ENCODE assay signal across 19 mouse cellular contexts in the genomic region with DNA sequence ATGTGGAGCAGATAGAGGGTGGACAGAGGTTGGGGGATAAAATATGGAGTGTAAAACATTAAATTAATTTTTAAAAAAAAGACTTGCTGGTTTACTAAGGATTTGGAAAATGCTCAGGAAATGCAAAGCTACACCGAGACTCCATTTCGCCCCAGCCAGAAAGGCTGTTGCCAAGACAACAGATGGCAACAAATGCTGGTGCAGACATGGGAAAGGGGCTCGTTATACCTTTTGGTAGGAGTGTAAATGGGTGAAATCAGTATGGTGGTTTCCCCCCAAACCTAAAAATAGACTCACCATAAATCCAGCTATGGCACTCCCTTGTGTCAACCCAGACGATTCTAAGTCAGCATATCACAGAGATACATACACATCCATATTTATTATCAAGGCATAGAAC.
"Had no signal": no experiment of that assay in that cellular context is flagged by ENCODE, and none has a peak within 500 bp of the region (broad histone marks: within the 10 kb centered on the region; RNA-seq: fewer than 3 reads in every experiment).

No protein-coding gene starts in this region.

- H3K9me3 ChIP-seq: liver, embryonic 13.5 days; midbrain, embryonic 12.5 days; midbrain, embryonic 15.5 days; neural tube, embryonic 12.5 days; neural tube, embryonic 15.5 days had no signal

- H3K27me3 ChIP-seq: liver, embryonic 13.5 days; midbrain, embryonic 12.5 days; midbrain, embryonic 15.5 days; neural tube, embryonic 12.5 days; neural tube, embryonic 15.5 days had no signal

- ATAC-seq: midbrain, embryonic 15.5 days had no signal

- DNase-seq: kidney, postnatal 25 days; layer of hippocampus, adult 9-11 months; layer of hippocampus, postnatal 36 days; liver, embryonic 13.5 days; lung, adult 2 months; lung, postnatal 14 days; right cerebral cortex, adult 18-20 months; right cerebral cortex, postnatal 14 days; right cerebral cortex, postnatal 4 days; thymus, postnatal 25 days had no signal

- H3K36me3 ChIP-seq: liver, embryonic 13.5 days; midbrain, embryonic 12.5 days; midbrain, embryonic 15.5 days; neural tube, embryonic 12.5 days; neural tube, embryonic 15.5 days had no signal

- H3K9ac ChIP-seq: liver, embryonic 13.5 days; midbrain, embryonic 12.5 days; midbrain, embryonic 15.5 days; neural tube, embryonic 12.5 days; neural tube, embryonic 15.5 days had no signal

- H3K4me1 ChIP-seq: liver, embryonic 13.5 days; midbrain, embryonic 12.5 days; midbrain, embryonic 15.5 days; neural tube, embryonic 12.5 days; neural tube, embryonic 15.5 days had no signal

- H3K27ac ChIP-seq: kidney, postnatal 0 days; layer of hippocampus, adult 2 months; left cerebral cortex, adult 2 months; liver, embryonic 13.5 days; macrophage; midbrain, embryonic 12.5 days; midbrain, embryonic 15.5 days; neural tube, embryonic 12.5 days; neural tube, embryonic 15.5 days; stomach, postnatal 0 days had no signal

- H3K4me2 ChIP-seq: liver, embryonic 13.5 days; midbrain, embryonic 12.5 days; midbrain, embryonic 15.5 days; neural tube, embryonic 12.5 days; neural tube, embryonic 15.5 days had no signal

- H3K4me3 ChIP-seq: layer of hippocampus, adult 2 months; left cerebral cortex, adult 2 months; liver, embryonic 13.5 days; midbrain, embryonic 12.5 days; midbrain, embryonic 15.5 days; neural tube, embryonic 12.5 days; neural tube, embryonic 15.5 days had no signal
